Mouse (Mus musculus) liver, embryonic 11.5 days (tissue): Measurements from ENCODE around the gene H2afx. TPM values are rescaled to one million over a fixed set of nuclear protein-coding genes. Genes with fewer than 3 reads are reported as not detected.
"Not testable (repeated sequence)": the region's sequence is repeated elsewhere in the genome, so short reads cannot be mapped to it uniquely, and the experiment has no call there.

ENCODE experiments used
- ATAC-seq: fragments of 200-750 bp; cut with Nextera tagmentation; replicated peaks from 2 replicates; pipeline ENCODE4 v1.8.0; 2017; ENCODE audit warnings: moderate number of reproducible peaks, mild to moderate bottlenecking, moderate TSS enrichment, moderate library complexity; ENCODE audit not compliant: low FRiP score
- DNase-seq: peaks from one replicate; pipeline ENCODE4 v3.0.0-alpha.2; 2017; ENCODE audit warnings: low spot score
- H3K27ac ChIP-seq: fragments of 300-500 bp; sonication (generic); 2 replicates; pipeline ENCODE4 v1.5.1; 2014; ENCODE audit warnings: mild to moderate bottlenecking, low read depth, low read length, control low read depth
- H3K27me3 ChIP-seq: fragments of 300-500 bp; sonication (generic); replicated peaks from 2 replicates; pipeline ENCODE4 v1.6.1; 2014; ENCODE audit warnings: low read length, mixed read lengths; ENCODE audit not compliant: control insufficient read depth, insufficient read depth
- H3K36me3 ChIP-seq: fragments of 300-500 bp; sonication (generic); 2 replicates; pipeline ENCODE4 v1.6.1; 2014; ENCODE audit warnings: mild to moderate bottlenecking, low read length, moderate library complexity, mixed read lengths; ENCODE audit not compliant: control insufficient read depth, insufficient read depth
- H3K4me1 ChIP-seq: fragments of 300-500 bp; sonication (generic); replicated peaks from 2 replicates; pipeline ENCODE4 v1.6.1; 2014; ENCODE audit warnings: low read length, mixed read lengths; ENCODE audit not compliant: control insufficient read depth, insufficient read depth
- H3K4me2 ChIP-seq: fragments of 300-500 bp; sonication (generic); 2 replicates; pipeline ENCODE4 v1.6.1; 2014; ENCODE audit warnings: mild to moderate bottlenecking, control low read depth, moderate library complexity
- H3K4me3 ChIP-seq: fragments of 300-500 bp; sonication (generic); 2 replicates; pipeline ENCODE4 v1.5.1; 2014; ENCODE audit warnings: low read depth, low read length, control low read depth
- H3K9ac ChIP-seq: fragments of 300-500 bp; sonication (generic); 2 replicates; pipeline ENCODE4 v1.6.1; 2014; ENCODE audit warnings: low read depth, low read length, control low read depth
- H3K9me3 ChIP-seq: fragments of 300-500 bp; sonication (generic); 2 replicates; pipeline ENCODE4 v1.6.1; 2016; ENCODE audit warnings: low read length, inconsistent platforms, mixed read lengths; ENCODE audit not compliant: control insufficient read depth
- WGBS: fragments of 180-500 bp; shearing (Covaris S2); extraction: QIAGEN DNeasy Blood & Tissue Kit; methylation state at CpG from one replicate; pipeline ENCODE4 v1.1.7; 2014; 5-methylcytosine and 5-hydroxymethylcytosine counted together
- microRNA-seq: library from miRNA; unstranded; fragments of <30 nt; microRNA quantifications from one replicate; pipeline ENCODE4, GENCODE M21; 2017; ENCODE audit warnings: borderline number of aligned reads
- polyA plus RNA-seq: library from polyadenylated mRNA; unstranded; fragments of >200 nt; fragmentation: Nextera tagmentation; extraction: Ambion mirVana; gene quantifications from 2 replicates; pipeline ENCODE4 v1.2.1, GENCODE M21; 2014

The H2afx gene
- polyA plus RNA-seq, 1 experiment from 2014 or later, result 250 TPM

DNA sequence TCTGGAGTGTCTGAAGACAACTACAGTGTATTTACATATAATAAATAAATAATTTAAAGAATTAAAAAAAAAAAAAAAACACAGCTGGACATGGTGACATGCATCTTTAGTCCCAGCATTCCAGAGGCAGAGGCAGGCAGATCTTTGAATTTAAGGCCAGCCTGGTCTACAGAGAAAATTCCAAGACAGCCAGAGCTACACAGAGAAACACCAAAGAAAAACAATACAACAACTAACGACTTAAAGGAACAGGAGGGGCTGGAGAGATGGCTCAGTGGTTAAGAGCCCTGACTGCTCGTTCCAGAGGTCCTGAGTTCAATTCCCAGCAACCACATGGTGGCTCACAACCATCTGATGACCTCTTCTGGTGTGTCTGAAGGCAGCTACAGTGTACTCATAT is 42.8 kb downstream of the H2afx start:
- not testable (repeated sequence) for ATAC-seq, H3K4me2 ChIP-seq, H3K27ac ChIP-seq, H3K9ac ChIP-seq, DNase-seq, H3K27me3 ChIP-seq, H3K9me3 ChIP-seq, H3K4me3 ChIP-seq
- WGBS, result 75% methylated on average over 2 of the region's 2 CpGs
- peaks cover 15% of the 10 kb centered on the region for H3K4me1 ChIP-seq
- H3K36me3 ChIP-seq, result peaks cover 12% of the 10 kb centered on the region

DNA sequence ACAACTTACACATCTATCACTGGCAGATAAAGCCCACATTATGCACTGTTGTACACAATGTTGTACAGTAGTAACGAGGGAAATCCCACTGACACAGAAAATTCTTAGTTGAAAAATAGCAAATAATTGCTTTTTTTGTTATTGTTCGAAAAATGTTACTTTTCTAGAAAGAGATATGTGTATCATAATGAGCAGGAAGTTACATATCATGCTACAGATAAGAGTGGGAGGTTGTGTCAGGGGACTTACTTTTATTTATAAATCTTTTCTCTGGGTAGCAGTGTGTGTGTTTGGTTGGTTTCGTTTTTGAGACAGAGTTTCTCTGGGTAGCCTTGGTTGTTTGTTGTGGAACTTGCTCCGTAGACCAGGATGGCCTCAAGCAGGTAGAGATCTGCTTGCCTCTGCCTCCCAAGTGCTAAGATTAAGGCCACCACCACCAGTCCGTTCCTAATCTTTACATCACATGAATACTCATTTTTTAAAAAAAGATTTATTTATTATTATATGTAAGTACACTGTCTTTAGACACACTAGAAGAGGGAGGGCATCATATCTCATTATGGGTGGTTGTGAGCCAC is 43.7 kb downstream of the H2afx start:
- H3K4me2 ChIP-seq, result peak overlapping the region; percentile 97
- 56% methylated on average over 5 of the region's 5 CpGs for WGBS
- H3K36me3 ChIP-seq, result peaks cover 20% of the 10 kb centered on the region
- peaks cover 15% of the 10 kb centered on the region for H3K4me1 ChIP-seq
- ATAC-seq, result no peak
- H3K27ac ChIP-seq, result peak overlapping the region; percentile 91; the same call in 1 of the 2 replicates
- no peaks in the 10 kb centered on the region for H3K9me3 ChIP-seq
- no peak for DNase-seq
- H3K4me3 ChIP-seq, result peak overlapping the region; percentile 91
- H3K9ac ChIP-seq, result peak overlapping the region; percentile 94
- no peaks in the 10 kb centered on the region for H3K27me3 ChIP-seq

DNA sequence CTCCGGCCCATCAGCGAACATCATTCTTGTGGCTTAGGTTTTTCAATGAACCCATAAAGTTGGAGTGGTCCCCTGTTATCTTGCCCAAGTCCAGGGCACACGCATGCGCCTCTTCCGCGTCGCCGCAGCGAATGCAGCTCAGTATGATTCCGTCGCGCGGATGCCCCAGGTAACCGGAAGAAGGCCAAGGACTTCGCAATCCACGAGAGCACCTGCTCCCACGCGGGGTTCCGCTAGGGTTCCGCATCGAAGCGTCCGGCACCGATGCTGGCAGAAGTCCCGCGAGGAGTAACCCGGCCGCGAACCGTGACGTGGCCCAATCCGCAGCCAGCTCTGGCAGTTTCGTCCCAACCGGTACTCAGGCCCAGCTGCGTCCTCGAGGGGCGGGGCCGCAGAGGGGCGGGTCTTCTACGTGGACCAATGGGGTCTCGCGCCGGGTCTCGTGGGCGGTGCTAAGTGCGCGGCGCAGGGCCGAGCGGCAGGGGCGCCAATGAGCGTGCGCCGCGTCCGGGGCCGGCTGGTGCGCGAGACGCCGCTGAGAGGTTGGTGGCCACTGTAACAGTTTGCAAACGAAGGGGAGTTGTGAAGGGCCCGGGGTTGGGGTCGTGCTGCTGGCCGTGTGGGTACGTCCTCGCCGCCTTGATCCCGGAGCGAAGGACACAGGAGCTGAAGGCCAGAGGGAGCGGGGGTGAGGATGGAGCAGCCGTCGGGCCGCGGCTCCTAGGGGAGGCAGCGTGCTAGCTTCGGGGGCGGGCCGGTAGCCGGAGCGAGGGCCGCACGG is 44.8 kb downstream of the H2afx start, which contains the start of gene Hyou1:
TSS of gene Hyou1 (plus strand) at position 437 of the 781 bp plus-strand sequence.
- peaks cover 15% of the 10 kb centered on the region for H3K4me1 ChIP-seq
- H3K27ac ChIP-seq, result peak within 1 kb of the TSS; percentile 91
- peak within 1 kb of the TSS; percentile 91 for H3K4me3 ChIP-seq
- ATAC-seq, result peak; percentile 95
- DNase-seq, result peak; percentile 100
- no peaks in the 10 kb centered on the region for H3K27me3 ChIP-seq
- WGBS, result under 1% methylated on average over 83 of the region's 83 CpGs
- peak within 1 kb of the TSS; percentile 97 for H3K4me2 ChIP-seq
- peak within 1 kb of the TSS; percentile 94 for H3K9ac ChIP-seq
- no peaks in the 10 kb centered on the region for H3K9me3 ChIP-seq
- H3K36me3 ChIP-seq, result peaks cover 30% of the 10 kb centered on the region

DNA sequence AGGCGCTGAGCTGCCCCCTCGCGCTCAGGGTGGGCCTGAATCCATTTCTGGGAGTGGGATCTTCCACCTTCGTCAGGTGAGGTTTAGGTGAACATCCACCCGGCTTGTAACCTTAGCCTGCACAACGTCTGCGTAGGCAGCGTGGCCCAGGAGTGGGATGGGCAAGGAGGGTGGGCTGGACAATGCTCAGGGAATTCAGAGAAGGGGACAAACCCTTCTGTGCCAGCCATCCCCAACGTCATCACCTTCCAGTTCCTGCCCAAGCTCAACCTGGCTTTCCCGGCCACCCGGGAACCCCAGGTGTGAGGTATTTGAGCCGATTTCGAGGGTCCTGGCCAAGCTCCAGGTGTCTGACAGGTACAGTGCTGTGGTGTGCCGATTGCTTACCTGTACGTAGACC is 45.4 kb downstream of the H2afx start:
- no peak for DNase-seq
- ATAC-seq, result 0 out of 2 replicates have a peak, but pooled peaks have one; percentile 4
- peak overlapping the region; percentile 97 for H3K4me2 ChIP-seq
- H3K27me3 ChIP-seq, result no peaks in the 10 kb centered on the region
- H3K36me3 ChIP-seq, result peaks cover 36% of the 10 kb centered on the region
- H3K4me1 ChIP-seq, result peaks cover 15% of the 10 kb centered on the region
- 8% methylated on average over 15 of the region's 15 CpGs for WGBS
- no peaks in the 10 kb centered on the region for H3K9me3 ChIP-seq
- peak overlapping the region; percentile 94 for H3K9ac ChIP-seq
- peak overlapping the region; percentile 91 for H3K27ac ChIP-seq
- H3K4me3 ChIP-seq, result peak overlapping the region; percentile 91

DNA sequence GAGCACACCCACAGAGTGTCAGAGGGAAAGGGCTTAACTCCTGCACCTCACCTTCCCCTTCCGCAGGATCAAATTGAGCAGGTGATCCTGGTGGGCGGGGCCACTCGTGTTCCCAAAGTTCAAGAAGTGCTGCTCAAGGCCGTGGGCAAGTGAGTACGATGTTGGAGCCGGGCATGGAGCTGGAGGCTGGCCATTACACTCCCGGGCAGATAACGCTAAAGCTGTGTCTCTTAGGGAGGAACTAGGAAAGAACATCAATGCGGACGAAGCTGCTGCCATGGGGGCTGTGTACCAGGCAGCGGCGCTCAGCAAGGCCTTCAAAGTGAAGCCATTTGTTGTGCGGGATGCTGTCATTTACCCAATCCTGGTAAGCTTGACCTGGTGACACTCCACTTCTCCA is 50.1 kb downstream of the H2afx start:
- Histone ChIP-seq H3K36me3 (peaks cover 79% of the 10 kb centered on the region), H3K4me2 (no peak overlapping the region), H3K27me3 (no peaks in the 10 kb centered on the region), H3K27ac (no peak overlapping the region), H3K4me1 (peaks cover 8% of the 10 kb centered on the region), H3K4me3 (no peak overlapping the region), H3K9me3 (no peaks in the 10 kb centered on the region), H3K9ac (no peak overlapping the region)
- no peak for ATAC-seq
- no peak for DNase-seq
- WGBS, result 93% methylated on average over 13 of the region's 13 CpGs

Small RNA genes lying within 50 kb of the gene (microRNA-seq; reads per million reads assigned to microRNA genes)
- 25.3 reads per million, percentile 35 among the genes with 10 or more reads in this experiment for gene Gm44335

Other genes starting within 250 kb of the H2afx start
- gene Mfrp, start 233.0 kb upstream of the H2afx start, polyA plus RNA-seq, result 0.14 TPM in 1 of 2 replicates, not detected in the other
- 0.13 and 0.26 TPM in 2 replicates for gene C1qtnf5, start 227.4 kb upstream of the H2afx start, polyA plus RNA-seq
- not detected in 2 replicates for gene Gm49380, start 221.2 kb upstream of the H2afx start, polyA plus RNA-seq
- 61.1 and 62.3 TPM in 2 replicates for gene Rnf26, start 221.2 kb upstream of the H2afx start, polyA plus RNA-seq
- 12.0 and 13.0 TPM in 2 replicates for gene Mcam, start 200.2 kb upstream of the H2afx start, polyA plus RNA-seq
- gene Cbl, start 100.6 kb upstream of the H2afx start, polyA plus RNA-seq, result 12.0 and 12.7 TPM in 2 replicates
- gene Ccdc153, start 94.0 kb upstream of the H2afx start, polyA plus RNA-seq, result not detected in 2 replicates
- 0.10 TPM in 1 of 2 replicates, not detected in the other for gene Pdzd3, start 83.2 kb upstream of the H2afx start, polyA plus RNA-seq
- gene Nlrx1, start 66.1 kb upstream of the H2afx start, polyA plus RNA-seq, result 4.3 and 4.9 TPM in 2 replicates
- gene Abcg4, start 46.1 kb upstream of the H2afx start, polyA plus RNA-seq, result 11.6 and 13.8 TPM in 2 replicates
- gene Hinfp, start 29.0 kb upstream of the H2afx start, polyA plus RNA-seq, result 19.3 and 20.2 TPM in 2 replicates
- 8.9 and 9.3 TPM in 2 replicates for gene C2cd2l, start 14.4 kb upstream of the H2afx start, polyA plus RNA-seq
- gene Dpagt1, start 8.7 kb upstream of the H2afx start, polyA plus RNA-seq, result 39.5 and 41.9 TPM in 2 replicates
- gene Hmbs, start 9.5 kb downstream of the H2afx start, polyA plus RNA-seq, result 879 and 949 TPM in 2 replicates
- 25.2 and 26.1 TPM in 2 replicates for gene Vps11, start 27.0 kb downstream of the H2afx start, polyA plus RNA-seq
- 37.1 and 37.7 TPM in 2 replicates for gene Hyou1, start 44.8 kb downstream of the H2afx start, polyA plus RNA-seq
- gene Slc37a4, start 62.2 kb downstream of the H2afx start, polyA plus RNA-seq, result 33.2 TPM in 2 replicates
- 2,656 and 2,838 TPM in 2 replicates for gene Rps25, start 72.4 kb downstream of the H2afx start, polyA plus RNA-seq
- gene Trappc4, start 72.9 kb downstream of the H2afx start, polyA plus RNA-seq, result 99.5 and 107 TPM in 2 replicates
- 25.0 and 26.1 TPM in 2 replicates for gene Ccdc84, start 83.9 kb downstream of the H2afx start, polyA plus RNA-seq
- not detected in 2 replicates for gene Foxr1, start 106.4 kb downstream of the H2afx start, polyA plus RNA-seq
- not detected in 2 replicates for gene Upk2, start 120.3 kb downstream of the H2afx start, polyA plus RNA-seq
- gene Bcl9l, start 148.1 kb downstream of the H2afx start, polyA plus RNA-seq, result 4.1 and 5.0 TPM in 2 replicates
- 0.47 TPM in 1 of 2 replicates, not detected in the other for gene Cxcr5, start 227.2 kb downstream of the H2afx start, polyA plus RNA-seq